ENCODE assay signal across 8 mouse cellular contexts in genomic region chr2:77172241-77172671, GRCm38 (mm10). TPM values are rescaled to one million over a fixed set of nuclear protein-coding genes. Genes with fewer than 3 reads are reported as not detected.
DNase-seq lines count a peak whose midpoint lies in the region; ATAC-seq and TF ChIP-seq lines count a peak whose summit lies in the region.

No protein-coding gene starts in this region.

- no peak for TF ChIP-seq CTCF in liver, postnatal 0 days (IDR thresholded peaks at IDR 0.05; ENCODE audit: low read depth)
- TF ChIP-seq CTCF in stomach, postnatal 0 days (IDR thresholded peaks at IDR 0.05; ENCODE audit: low read depth), result no peak

- no peaks in the 10 kb centered on the region; the same call in 1 of the 2 replicates for H3K27me3 ChIP-seq in embryonic facial prominence, embryonic 10.5 days (replicated peaks; ENCODE audit: low read depth, poor library complexity, severe bottlenecking)
- no peaks in the 10 kb centered on the region for H3K27me3 ChIP-seq in intestine, embryonic 16.5 days (replicated peaks; ENCODE audit: control insufficient read depth, insufficient read depth, low read length)
- no peaks in the 10 kb centered on the region for H3K27me3 ChIP-seq in liver, postnatal 0 days (ENCODE audit: insufficient read depth, low read length)
- no peaks in the 10 kb centered on the region for H3K27me3 ChIP-seq in stomach, postnatal 0 days (ENCODE audit: control insufficient read depth, insufficient read depth, low read length)

- H3K27ac ChIP-seq in embryonic facial prominence, embryonic 10.5 days (replicated peaks), result peak overlapping the region; percentile 57
- no peak overlapping the region for H3K27ac ChIP-seq in intestine, embryonic 16.5 days (ENCODE audit: low read length)
- peak overlapping the region; percentile 94 for H3K27ac ChIP-seq in liver, postnatal 0 days (ENCODE audit: low read depth)
- peak overlapping the region; percentile 78 for H3K27ac ChIP-seq in stomach, postnatal 0 days (replicated peaks)

- DNase-seq in brain, adult 2 months (ENCODE audit: low read depth, low spot score), result peak; percentile 51
- DNase-seq in embryonic facial prominence, embryonic 10.5 days (ENCODE audit: low spot score), result peak; percentile 26
- DNase-seq in liver, postnatal 0 days, result peak; percentile 33
- peak; percentile 51 for DNase-seq in stomach, postnatal 0 days (ENCODE audit: low spot score)
- DNase-seq in thymus, postnatal 36 days, result no peak
- no peak for DNase-seq in cerebellum, adult 9-10 months
- no peak for DNase-seq in cerebellum, adult 11-12 months

- no peaks in the 10 kb centered on the region for H3K9me3 ChIP-seq in embryonic facial prominence, embryonic 10.5 days
- H3K9me3 ChIP-seq in intestine, embryonic 16.5 days (ENCODE audit: control insufficient read depth, low read length), result no peaks in the 10 kb centered on the region
- no peaks in the 10 kb centered on the region for H3K9me3 ChIP-seq in liver, postnatal 0 days (ENCODE audit: low read length)
- H3K9me3 ChIP-seq in stomach, postnatal 0 days (ENCODE audit: control insufficient read depth, low read length), result no peaks in the 10 kb centered on the region

- H3K36me3 ChIP-seq in embryonic facial prominence, embryonic 10.5 days (replicated peaks), result no peaks in the 10 kb centered on the region
- no peaks in the 10 kb centered on the region for H3K36me3 ChIP-seq in intestine, embryonic 16.5 days (ENCODE audit: control insufficient read depth, insufficient read depth, low read length)
- H3K36me3 ChIP-seq in liver, postnatal 0 days (replicated peaks; ENCODE audit: insufficient read depth, low read length), result no peaks in the 10 kb centered on the region; the same call in 1 of the 2 replicates
- H3K36me3 ChIP-seq in stomach, postnatal 0 days (ENCODE audit: control insufficient read depth, insufficient read depth, low read length), result no peaks in the 10 kb centered on the region

- H3K4me1 ChIP-seq in embryonic facial prominence, embryonic 10.5 days, result peaks cover 50% of the 10 kb centered on the region
- H3K4me1 ChIP-seq in intestine, embryonic 16.5 days (ENCODE audit: control insufficient read depth, insufficient read depth, low read length), result peaks cover 15% of the 10 kb centered on the region; the same call in 1 of the 2 replicates
- peaks cover 13% of the 10 kb centered on the region for H3K4me1 ChIP-seq in liver, postnatal 0 days (ENCODE audit: insufficient read depth)
- H3K4me1 ChIP-seq in stomach, postnatal 0 days (replicated peaks; ENCODE audit: control insufficient read depth, insufficient read depth), result peaks cover 2% of the 10 kb centered on the region; the same call in 1 of the 2 replicates

- peak overlapping the region; percentile 49; the same call in 1 of the 2 replicates for H3K4me2 ChIP-seq in intestine, embryonic 16.5 days (ENCODE audit: low read depth, low read length)
- peak overlapping the region; percentile 89 for H3K4me2 ChIP-seq in liver, postnatal 0 days (ENCODE audit: low read depth, low read length)
- H3K4me2 ChIP-seq in stomach, postnatal 0 days (replicated peaks; ENCODE audit: low read depth), result peak overlapping the region; percentile 50

- WGBS in embryonic facial prominence, embryonic 10.5 days, result 38% methylated on average over 10 of the region's 10 CpGs
- WGBS in intestine, embryonic 16.5 days, result 58% methylated on average over 10 of the region's 10 CpGs
- 62% methylated on average over 10 of the region's 10 CpGs for WGBS in liver, postnatal 0 days (ENCODE audit: insufficient replicate concordance)
- WGBS in stomach, postnatal 0 days, result 43% methylated on average over 10 of the region's 10 CpGs

- 0 out of 2 replicates have a peak overlapping the region, but pooled peaks have one; percentile 44 for H3K9ac ChIP-seq in intestine, embryonic 16.5 days (ENCODE audit: low read depth, low read length)
- peak overlapping the region; percentile 10; the same call in 1 of the 2 replicates for H3K9ac ChIP-seq in liver, postnatal 0 days (replicated peaks)
- H3K9ac ChIP-seq in stomach, postnatal 0 days (ENCODE audit: low read length), result no peak overlapping the region

- TF ChIP-seq EP300 in liver, postnatal 0 days (IDR thresholded peaks at IDR 0.05; ENCODE audit: low read depth), result no peak
- no peak for TF ChIP-seq EP300 in stomach, postnatal 0 days (optimal IDR thresholded peaks at IDR 0.05)

- H3K4me3 ChIP-seq in embryonic facial prominence, embryonic 10.5 days, result no peak overlapping the region; the same call in 1 of the 2 replicates
- no peak overlapping the region for H3K4me3 ChIP-seq in intestine, embryonic 16.5 days (ENCODE audit: low read length)
- 0 out of 2 replicates have a peak overlapping the region, but pooled peaks have one; percentile 5 for H3K4me3 ChIP-seq in liver, postnatal 0 days (ENCODE audit: low read depth, low read length)
- H3K4me3 ChIP-seq in stomach, postnatal 0 days (ENCODE audit: low read depth, low read length), result no peak overlapping the region

- no peak for ATAC-seq in intestine, embryonic 16.5 days
- ATAC-seq in liver, postnatal 0 days, result peak; percentile 54
- ATAC-seq in stomach, postnatal 0 days (ENCODE audit: low FRiP score, low TSS enrichment), result peak; percentile 34

RNA-seq across cellular contexts. Expression of gene Ccdc141, which starts 1.8 kb away (rescaled TPM):
- polyA plus RNA-seq in embryonic facial prominence, embryonic 10.5 days (2016; fragmentation: Nextera tagmentation; extraction: Ambion mirVana), result 4.8 and 6.5 TPM in 2 replicates
- polyA plus RNA-seq in intestine, embryonic 16.5 days (2015; fragmentation: Nextera tagmentation; extraction: Ambion mirVana), result 3.7 and 4.4 TPM in 2 replicates
- polyA plus RNA-seq in liver, postnatal 0 days (2015; fragmentation: Nextera tagmentation; extraction: Ambion mirVana), result 2.2 and 3.0 TPM in 2 replicates
- 5.6 and 6.7 TPM in 2 replicates for polyA plus RNA-seq in stomach, postnatal 0 days (2015; fragmentation: Nextera tagmentation; extraction: Ambion mirVana)

Comparison
In these comparisons a context has a peak if more than half of its experiments do, and no peak if none do; other contexts are left out.
1. DNase-seq: peak in brain, adult 2 months (single experiment), embryonic facial prominence, embryonic 10.5 days (single experiment), liver, postnatal 0 days (single experiment) and stomach, postnatal 0 days (single experiment); none in thymus, postnatal 36 days (0 of 2), cerebellum, adult 9-10 months (single experiment) and cerebellum, adult 11-12 months (single experiment).
2. Peak in every context shown above with its lines, with median percentiles within 50 percentile points of each other: H3K4me2 ChIP-seq.